Mouse (Mus musculus) ES-Bruce4 (cell line): ENCODE data around the gene Adamtsl4. TPM values are rescaled to one million over a fixed set of nuclear protein-coding genes. Genes with fewer than 3 reads are reported as not detected.

Experiments used
- H3K27ac ChIP-seq: 2 replicates; pipeline ENCODE4 v1.5.1; 2012; ENCODE audit warnings: low read length, inconsistent platforms; ENCODE audit not compliant: insufficient read depth
- H3K27me3 ChIP-seq: 2 replicates; pipeline ENCODE4 v1.6.1; 2012; ENCODE audit warnings: mild to moderate bottlenecking, low read length, inconsistent platforms; ENCODE audit not compliant: control insufficient read depth, poor library complexity, insufficient read depth, severe bottlenecking
- H3K36me3 ChIP-seq: 2 replicates; pipeline ENCODE4 v1.6.1; 2012; ENCODE audit warnings: inconsistent platforms, mild to moderate bottlenecking, low read length, moderate library complexity; ENCODE audit not compliant: control insufficient read depth, poor library complexity, insufficient read depth, severe bottlenecking
- H3K4me1 ChIP-seq: one replicate; pipeline ENCODE4 v1.8.1; 2011; ENCODE audit warnings: low read length; ENCODE audit not compliant: control insufficient read depth, insufficient read depth
- H3K4me3 ChIP-seq: 2 replicates; pipeline ENCODE4 v1.5.1; 2011; ENCODE audit warnings: low read depth, mild to moderate bottlenecking, low read length
- H3K9ac ChIP-seq: 2 replicates; pipeline ENCODE4 v1.6.1; 2012; ENCODE audit warnings: low read depth, mild to moderate bottlenecking, inconsistent platforms; ENCODE audit not compliant: poor library complexity, severe bottlenecking
- H3K9me3 ChIP-seq: replicated peaks from 2 replicates; pipeline ENCODE4 v1.6.1; 2012; ENCODE audit warnings: mild to moderate bottlenecking, low read length, inconsistent platforms; ENCODE audit not compliant: control insufficient read depth, poor library complexity, insufficient read depth, severe bottlenecking
- CTCF ChIP-seq: IDR thresholded peaks from one replicate; pipeline ENCODE4 v1.8.1; 2011; ENCODE audit warnings: low read depth, low read length
- EP300 ChIP-seq: IDR thresholded peaks from 2 replicates; pipeline ENCODE4 v1.6.1; 2011; ENCODE audit warnings: low read depth, low read length; ENCODE audit not compliant: insufficient read depth
- POLR2A ChIP-seq: IDR thresholded peaks from one replicate; pipeline ENCODE4 v1.8.1; 2011; ENCODE audit warnings: low read length; ENCODE audit not compliant: insufficient read depth
- polyA plus RNA-seq: library from polyadenylated mRNA; stranded (reverse); fragments of >200 nt; gene quantifications from 2 replicates; pipeline ENCODE4 v1.2.4, GENCODE M21; 2011; ENCODE audit warnings: low read depth; ENCODE audit not compliant: missing spikeins, insufficient read depth, insufficient read length

The Adamtsl4 gene
- polyA plus RNA-seq, 1 experiment = 10.1 TPM

- Histone ChIP-seq H3K27me3 (no peaks in the 10 kb centered on the region), H3K9me3 (no peaks in the 10 kb centered on the region), H3K4me1 (peaks cover 3% of the 10 kb centered on the region), H3K27ac (no peak overlapping the region), H3K4me3 (no peak overlapping the region), H3K36me3 (no peaks in the 10 kb centered on the region), H3K9ac (no peak overlapping the region)
- TF ChIP-seq CTCF (no peak), POLR2A (no peak), EP300 (no peak)
Measured at GRCm38 (mm10) chr3:95731802-95732201, 44.1 kb upstream of the Adamtsl4 start.

GRCm38 (mm10) chr3:95730431-95730830, 42.7 kb upstream of the Adamtsl4 start:
- Histone ChIP-seq H3K4me1 (peaks cover 3% of the 10 kb centered on the region), H3K27ac (no peak overlapping the region), H3K9ac (no peak overlapping the region), H3K9me3 (no peaks in the 10 kb centered on the region), H3K36me3 (no peaks in the 10 kb centered on the region), H3K4me3 (no peak overlapping the region), H3K27me3 (no peaks in the 10 kb centered on the region)
- TF ChIP-seq CTCF (no peak), EP300 (no peak), POLR2A (no peak)

- Histone ChIP-seq H3K27ac (no peak overlapping the region), H3K4me3 (no peak overlapping the region), H3K27me3 (no peaks in the 10 kb centered on the region), H3K4me1 (no peaks in the 10 kb centered on the region), H3K36me3 (no peaks in the 10 kb centered on the region), H3K9me3 (no peaks in the 10 kb centered on the region), H3K9ac (no peak overlapping the region)
- TF ChIP-seq POLR2A (no peak), CTCF (no peak), EP300 (no peak)
Measured at GRCm38 (mm10) chr3:95728906-95729305, 41.2 kb upstream of the Adamtsl4 start.

- Histone ChIP-seq H3K4me1 (no peaks in the 10 kb centered on the region), H3K27me3 (no peaks in the 10 kb centered on the region), H3K9me3 (no peaks in the 10 kb centered on the region), H3K36me3 (no peaks in the 10 kb centered on the region), H3K9ac (no peak overlapping the region), H3K4me3 (no peak overlapping the region), H3K27ac (no peak overlapping the region)
- TF ChIP-seq POLR2A (no peak), CTCF (no peak), EP300 (no peak)
Measured at GRCm38 (mm10) chr3:95726696-95727358, 39.1 kb upstream of the Adamtsl4 start.

DNA sequence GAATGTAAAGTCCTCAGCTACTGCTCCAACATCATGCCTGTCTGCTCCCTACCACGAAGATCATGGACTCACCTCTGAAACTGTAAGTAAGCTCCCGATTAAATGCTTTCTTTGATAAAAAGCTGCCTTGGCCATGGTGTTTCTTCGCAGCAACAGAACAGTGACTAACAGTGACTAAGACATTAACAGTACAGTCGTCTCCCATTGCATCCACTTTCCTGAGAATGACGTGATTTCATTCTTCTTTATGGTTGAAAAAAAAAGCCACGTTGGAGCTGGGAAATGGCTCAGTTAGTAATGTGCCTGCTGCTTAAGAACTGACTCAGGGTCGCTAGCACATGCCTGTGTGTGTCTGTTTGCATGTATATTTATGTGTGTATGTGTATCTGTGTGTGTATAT, 38.1 kb upstream of the Adamtsl4 start:
- no peak for TF ChIP-seq EP300
- TF ChIP-seq CTCF = no peak
- TF ChIP-seq POLR2A = no peak
- Histone ChIP-seq H3K4me3 (no peak overlapping the region), H3K27ac (no peak overlapping the region), H3K4me1 (no peaks in the 10 kb centered on the region), H3K36me3 (no peaks in the 10 kb centered on the region), H3K9ac (no peak overlapping the region), H3K9me3 (no peaks in the 10 kb centered on the region), H3K27me3 (no peaks in the 10 kb centered on the region)

DNA sequence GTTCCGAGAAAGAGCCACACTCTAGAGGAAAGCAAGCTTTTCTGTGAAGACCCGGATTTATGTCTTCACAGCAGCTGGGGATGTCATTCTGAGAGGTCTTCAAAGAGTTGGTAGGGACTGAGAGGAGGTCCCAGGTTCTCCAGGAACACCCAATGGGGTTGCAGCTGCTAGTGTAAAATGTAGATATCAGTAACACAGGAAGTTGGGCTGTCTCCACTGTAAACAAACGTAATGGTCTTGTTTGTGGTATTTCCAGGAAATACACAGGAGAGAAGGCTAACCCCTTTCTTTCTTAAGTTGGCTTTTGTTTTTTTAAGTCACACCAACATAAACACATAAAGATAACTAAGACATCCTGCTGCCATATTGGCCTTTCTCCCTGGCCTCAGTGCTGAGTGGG, 34.7 kb upstream of the Adamtsl4 start:
- Histone ChIP-seq H3K27me3 (no peaks in the 10 kb centered on the region), H3K9ac (no peak overlapping the region), H3K27ac (no peak overlapping the region), H3K9me3 (no peaks in the 10 kb centered on the region), H3K36me3 (no peaks in the 10 kb centered on the region), H3K4me3 (no peak overlapping the region), H3K4me1 (no peaks in the 10 kb centered on the region)
- no peak for TF ChIP-seq EP300
- no peak for TF ChIP-seq CTCF
- TF ChIP-seq POLR2A = no peak
